Mouse (Mus musculus): ENCODE results near the gene Eif4g2. TPM values are rescaled to one million over a fixed set of nuclear protein-coding genes. Genes with fewer than 3 reads are reported as not detected.

The Eif4g2 gene
- polyA plus RNA-seq (2014; fragmentation: Illumina TruSeq; extraction: RNeasy Lipid Tissue Mini Kit (QIAGEN cat#74804); ENCODE audit: low read depth, low replicate concordance): 2,635 TPM

GRCm38 (mm10) chr7:111082822-111083732 lies at the start of gene Eif4g2:
Eif4g2 (minus strand) TSS chr7:111083030.

GRCm38 (mm10) chr7:111028281-111029045 lies 54.4 kb downstream of the Eif4g2 start, which contains the start of gene Ctr9:
Ctr9 (plus strand) TSS chr7:111028951.

Other genes with a start within 250 kb of the Eif4g2 start
- gene Rnf141, start 238.6 kb downstream of the Eif4g2 start, polyA plus RNA-seq (2014; fragmentation: Illumina TruSeq; extraction: RNeasy Lipid Tissue Mini Kit (QIAGEN cat#74804); ENCODE audit: low read depth, low replicate concordance): 158 TPM
- gene Lyve1, start 219.8 kb downstream of the Eif4g2 start, polyA plus RNA-seq (2014; fragmentation: Illumina TruSeq; extraction: RNeasy Lipid Tissue Mini Kit (QIAGEN cat#74804); ENCODE audit: low read depth, low replicate concordance): 49.1 TPM
- gene Mrvi1, start 100.6 kb downstream of the Eif4g2 start, polyA plus RNA-seq (2014; fragmentation: Illumina TruSeq; extraction: RNeasy Lipid Tissue Mini Kit (QIAGEN cat#74804); ENCODE audit: low read depth, low replicate concordance): 25.0 TPM
- gene Ctr9, start 54.1 kb downstream of the Eif4g2 start, polyA plus RNA-seq (2014; fragmentation: Illumina TruSeq; extraction: RNeasy Lipid Tissue Mini Kit (QIAGEN cat#74804); ENCODE audit: low read depth, low replicate concordance): 34.6 TPM